Mouse (Mus musculus) liver, embryonic 14.5 days (tissue): Measurements from ENCODE around the gene Abcf2. TPM values are rescaled to one million over a fixed set of nuclear protein-coding genes. Genes with fewer than 3 reads are reported as not detected.

ENCODE experiments used
- ATAC-seq: fragments of 200-750 bp; cut with Nextera tagmentation; 2 replicates; pipeline ENCODE4 v1.8.0; 2017; ENCODE audit warnings: moderate number of reproducible peaks, mild to moderate bottlenecking, moderate library complexity; ENCODE audit not compliant: insufficient read depth
- DNase-seq, 3 experiments: peaks; one replicate each; pipeline ENCODE4 v3.0.0-alpha.2; 2012 to 2013; ENCODE audit warnings: low read depth in 3 of 3, low spot score in 3 of 3
- H3K27ac ChIP-seq: fragments of 300-500 bp; sonication (generic); 2 replicates; pipeline ENCODE4 v1.5.1; 2014; ENCODE audit warnings: moderate library complexity, mild to moderate bottlenecking, control low read depth, inconsistent platforms
- H3K27me3 ChIP-seq: fragments of 300-500 bp; sonication (generic); 2 replicates; pipeline ENCODE4 v1.6.1; 2014; ENCODE audit warnings: mild to moderate bottlenecking, low read length, moderate library complexity; ENCODE audit not compliant: control insufficient read depth, insufficient read depth
- H3K36me3 ChIP-seq: fragments of 300-500 bp; sonication (generic); replicated peaks from 2 replicates; pipeline ENCODE4 v1.6.1; 2014; ENCODE audit warnings: low read depth; ENCODE audit not compliant: control insufficient read depth, insufficient read depth
- H3K4me1 ChIP-seq, 2 experiments: fragments of 200-500 bp in 1 of 2; fragments of 300-500 bp in 1 of 2; sonication (generic) in 1 of 2; replicated peaks; 2 replicates each; pipeline ENCODE4 v1.6.1; 2012 to 2014; ENCODE audit warnings: antibody characterized with exemption in 1 of 2, inconsistent platforms in 1 of 2, low read length in 1 of 2; ENCODE audit not compliant: control insufficient read depth in 2 of 2, insufficient read depth in 2 of 2
- H3K4me2 ChIP-seq: fragments of 300-500 bp; sonication (generic); 2 replicates; pipeline ENCODE4 v1.6.1; 2014; ENCODE audit warnings: low read depth, mild to moderate bottlenecking, control low read depth, moderate library complexity
- H3K4me3 ChIP-seq, 2 experiments: fragments of 200-500 bp in 1 of 2; fragments of 300-500 bp in 1 of 2; sonication (generic) in 1 of 2; 2 replicates each; pipeline ENCODE4 v1.5.1; 2012 to 2014; ENCODE audit warnings: low read depth in 2 of 2, low read length in 2 of 2, mild to moderate bottlenecking in 2 of 2, control low read depth in 1 of 2, inconsistent platforms in 1 of 2, moderate library complexity in 1 of 2; ENCODE audit not compliant: insufficient read depth in 1 of 2
- H3K9ac ChIP-seq: fragments of 300-500 bp; sonication (generic); replicated peaks from 2 replicates; pipeline ENCODE4 v1.6.1; 2014; ENCODE audit warnings: mild to moderate bottlenecking, control low read depth, moderate library complexity
- H3K9me3 ChIP-seq: fragments of 300-500 bp; sonication (generic); 2 replicates; pipeline ENCODE4 v1.6.1; 2016; ENCODE audit warnings: low read length, mixed read lengths; ENCODE audit not compliant: control insufficient read depth
- CTCF ChIP-seq: IDR thresholded peaks from 2 replicates; pipeline ENCODE4 v1.5.1; 2016; ENCODE audit warnings: antibody characterized with exemption, low read depth, control low read depth
- EP300 ChIP-seq: IDR thresholded peaks from 2 replicates; pipeline ENCODE4 v1.6.1; 2016; ENCODE audit warnings: antibody characterized with exemption, low read depth
- WGBS: fragments of 180-500 bp; shearing (Covaris S2); extraction: QIAGEN DNeasy Blood & Tissue Kit; methylation state at CpG from one replicate; pipeline ENCODE4 v1.1.7; 2014; ENCODE audit not compliant: insufficient replicate concordance; 5-methylcytosine and 5-hydroxymethylcytosine counted together
- microRNA counts: library from miRNA; unstranded; fragments of <30 nt; microRNA quantifications from one replicate; lab custom pipeline; 2016
- microRNA-seq: library from miRNA; unstranded; fragments of <30 nt; microRNA quantifications from one replicate; pipeline ENCODE4, GENCODE M21; 2016
- polyA plus RNA-seq, 2 experiments: library from polyadenylated mRNA; depleted of rRNA in 1 of 2; stranded (reverse) in 1 of 2; unstranded in 1 of 2; fragments of >200 nt; fragmentation: Nextera tagmentation in 1 of 2; extraction: Ambion mirVana in 1 of 2; gene quantifications; 2 replicates each; pipeline versions ENCODE4 v1.2.1 to v1.2.3; 2012 to 2014

Abcf2 gene
- polyA plus RNA-seq, 2 experiments: 33.6 to 50.9 TPM

- H3K36me3 ChIP-seq: no peaks in the 10 kb centered on the region
- H3K4me2 ChIP-seq: no peak overlapping the region
- no peaks in the 10 kb centered on the region for H3K9me3 ChIP-seq
- DNase-seq (no peak), ATAC-seq (no peak)
- 4% methylated on average over 32 of the region's 34 CpGs for WGBS
- H3K9ac ChIP-seq: no peak overlapping the region
- peaks cover 86% of the 10 kb centered on the region for H3K27me3 ChIP-seq
- no peak overlapping the region for H3K27ac ChIP-seq
- 0 out of 4 replicates have a peak overlapping the region, but pooled peaks of 1 of the 2 experiments have one; percentile 29 for H3K4me3 ChIP-seq
- H3K4me1 ChIP-seq: no peaks in the 10 kb centered on the region
- TF ChIP-seq EP300: no peak
- no peak for TF ChIP-seq CTCF
Measured at GRCm38 (mm10) chr5:24525360-24526189, 51.7 kb downstream of the Abcf2 start.

GRCm38 (mm10) chr5:24524522-24524921 lies 52.7 kb downstream of the Abcf2 start:
- DNase-seq (no peak), ATAC-seq (no peak)
- H3K9ac ChIP-seq: no peak overlapping the region
- H3K27ac ChIP-seq: no peak overlapping the region
- TF ChIP-seq EP300 (no peak), CTCF (no peak)
- H3K4me1 ChIP-seq: no peaks in the 10 kb centered on the region
- no peaks in the 10 kb centered on the region for H3K36me3 ChIP-seq
- peaks cover 82% of the 10 kb centered on the region for H3K27me3 ChIP-seq
- WGBS: 11% methylated on average over 4 of the region's 4 CpGs
- H3K4me3 ChIP-seq: no peak overlapping the region
- H3K4me2 ChIP-seq: no peak overlapping the region
- H3K9me3 ChIP-seq: no peaks in the 10 kb centered on the region

- Histone ChIP-seq H3K9ac (no peak overlapping the region), H3K27me3 (peaks cover 75% of the 10 kb centered on the region), H3K4me3 (no peak overlapping the region), H3K36me3 (no peaks in the 10 kb centered on the region), H3K27ac (no peak overlapping the region), H3K9me3 (no peaks in the 10 kb centered on the region), H3K4me2 (no peak overlapping the region), H3K4me1 (no peaks in the 10 kb centered on the region)
- WGBS: 44% methylated on average over 8 of the region's 8 CpGs
- DNase-seq: no peak
- TF ChIP-seq CTCF: no peak
- TF ChIP-seq EP300: no peak
- ATAC-seq: no peak
Measured at GRCm38 (mm10) chr5:24523806-24524205, 53.5 kb downstream of the Abcf2 start.

DNA sequence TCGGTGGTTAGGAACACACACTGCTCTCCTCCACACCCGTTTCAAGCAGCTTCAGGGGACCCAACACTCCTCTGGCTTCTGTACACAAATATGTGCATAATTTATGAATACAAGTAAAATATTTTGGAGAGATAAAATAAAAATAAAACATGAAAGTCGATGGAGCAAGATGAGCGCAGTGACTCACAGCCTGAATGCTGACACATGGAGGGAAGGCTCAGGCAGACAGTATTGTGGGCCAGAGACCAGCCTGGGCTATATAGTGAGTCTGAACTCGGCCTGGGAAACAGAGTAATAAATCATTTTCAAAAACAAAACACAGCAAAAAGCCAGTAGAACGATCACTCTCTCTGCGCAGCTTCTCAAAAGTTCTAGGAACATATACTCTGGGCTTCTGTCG lies 55.9 kb downstream of the Abcf2 start:
- WGBS: 44% methylated on average over 8 of the region's 8 CpGs
- no peak overlapping the region for H3K4me2 ChIP-seq
- no peak for ATAC-seq

More for the DNA sequence above, 55.9 kb downstream of the Abcf2 start:
- Histone ChIP-seq H3K36me3 (no peaks in the 10 kb centered on the region), H3K9ac (no peak overlapping the region), H3K4me3 (no peak overlapping the region), H3K9me3 (no peaks in the 10 kb centered on the region), H3K27ac (no peak overlapping the region), H3K4me1 (no peaks in the 10 kb centered on the region), H3K27me3 (peaks cover 50% of the 10 kb centered on the region)
- TF ChIP-seq CTCF (no peak), EP300 (no peak)
- DNase-seq: no peak

MicroRNAs within 50 kb of the gene (microRNA counts, 519-probe panel; counts per million panel counts)
- microRNA mmu-miR-671-3p (lab: Ali Mortazavi, UCI) (69.9 counts per million), microRNA mmu-miR-671-5p (lab: Ali Mortazavi, UCI) (69.9 counts per million)

Small RNAs within 50 kb of the gene (microRNA-seq; reads per million reads assigned to microRNA genes)
- 584 reads per million, percentile 68 among the genes with 10 or more reads in this experiment for gene Mir671

Other genes starting within 250 kb of the Abcf2 start
- gene Kcnh2, start 225.9 kb downstream of the Abcf2 start, polyA plus RNA-seq (2012; rRNA removed): 0.44 and 0.93 TPM in 2 replicates
- 0.05 and 0.28 TPM in 2 replicates for gene Kcnh2, start 225.9 kb downstream of the Abcf2 start, polyA plus RNA-seq (2014; fragmentation: Nextera tagmentation; extraction: Ambion mirVana)
- gene Nos3, start 212.7 kb downstream of the Abcf2 start, polyA plus RNA-seq (2012; rRNA removed): 1.3 and 1.4 TPM in 2 replicates
- gene Nos3, start 212.7 kb downstream of the Abcf2 start, polyA plus RNA-seq (2014; fragmentation: Nextera tagmentation; extraction: Ambion mirVana): 1.5 TPM in 2 replicates
- 0.42 and 0.57 TPM in 2 replicates for gene Atg9b, start 185.3 kb downstream of the Abcf2 start, polyA plus RNA-seq (2012; rRNA removed)
- 0.14 and 0.35 TPM in 2 replicates for gene Atg9b, start 185.3 kb downstream of the Abcf2 start, polyA plus RNA-seq (2014; fragmentation: Nextera tagmentation; extraction: Ambion mirVana)
- 16.9 and 20.4 TPM in 2 replicates for gene Abcb8, start 183.8 kb downstream of the Abcf2 start, polyA plus RNA-seq (2012; rRNA removed)
- 18.0 and 19.5 TPM in 2 replicates for gene Abcb8, start 183.8 kb downstream of the Abcf2 start, polyA plus RNA-seq (2014; fragmentation: Nextera tagmentation; extraction: Ambion mirVana)
- gene Asic3, start 164.1 kb downstream of the Abcf2 start, polyA plus RNA-seq (2012; rRNA removed): not detected in 2 replicates
- not detected in 2 replicates for gene Asic3, start 164.1 kb downstream of the Abcf2 start, polyA plus RNA-seq (2014; fragmentation: Nextera tagmentation; extraction: Ambion mirVana)
- 9.9 and 10.3 TPM in 2 replicates for gene Cdk5, start 153.9 kb downstream of the Abcf2 start, polyA plus RNA-seq (2012; rRNA removed)
- gene Cdk5, start 153.9 kb downstream of the Abcf2 start, polyA plus RNA-seq (2014; fragmentation: Nextera tagmentation; extraction: Ambion mirVana): 8.2 and 8.9 TPM in 2 replicates
- 11.6 and 12.9 TPM in 2 replicates for gene Slc4a2, start 153.6 kb downstream of the Abcf2 start, polyA plus RNA-seq (2012; rRNA removed)
- gene Slc4a2, start 153.6 kb downstream of the Abcf2 start, polyA plus RNA-seq (2014; fragmentation: Nextera tagmentation; extraction: Ambion mirVana): 5.6 and 6.0 TPM in 2 replicates
- gene Fastk, start 132.2 kb downstream of the Abcf2 start, polyA plus RNA-seq (2012; rRNA removed): 59.9 and 82.4 TPM in 2 replicates
- gene Fastk, start 132.2 kb downstream of the Abcf2 start, polyA plus RNA-seq (2014; fragmentation: Nextera tagmentation; extraction: Ambion mirVana): 40.8 and 47.2 TPM in 2 replicates
- 5.3 and 7.6 TPM in 2 replicates for gene Tmub1, start 129.6 kb downstream of the Abcf2 start, polyA plus RNA-seq (2012; rRNA removed)
- gene Tmub1, start 129.6 kb downstream of the Abcf2 start, polyA plus RNA-seq (2014; fragmentation: Nextera tagmentation; extraction: Ambion mirVana): 4.0 and 6.5 TPM in 2 replicates
- 16.9 and 17.8 TPM in 2 replicates for gene Agap3, start 125.3 kb downstream of the Abcf2 start, polyA plus RNA-seq (2012; rRNA removed)
- 6.6 and 10.1 TPM in 2 replicates for gene Agap3, start 125.3 kb downstream of the Abcf2 start, polyA plus RNA-seq (2014; fragmentation: Nextera tagmentation; extraction: Ambion mirVana)
- gene Gbx1, start 50.3 kb downstream of the Abcf2 start, polyA plus RNA-seq (2012; rRNA removed): not detected in 2 replicates
- gene Gbx1, start 50.3 kb downstream of the Abcf2 start, polyA plus RNA-seq (2014; fragmentation: Nextera tagmentation; extraction: Ambion mirVana): not detected in 2 replicates
- 0.08 and 0.13 TPM in 2 replicates for gene Asb10, start 36.5 kb downstream of the Abcf2 start, polyA plus RNA-seq (2012; rRNA removed)
- not detected in 2 replicates for gene Asb10, start 36.5 kb downstream of the Abcf2 start, polyA plus RNA-seq (2014; fragmentation: Nextera tagmentation; extraction: Ambion mirVana)
- gene 4931409K22Rik, start 20.7 kb downstream of the Abcf2 start, polyA plus RNA-seq (2012; rRNA removed): 0.03 TPM in 1 of 2 replicates, not detected in the other
- gene 4931409K22Rik, start 20.7 kb downstream of the Abcf2 start, polyA plus RNA-seq (2014; fragmentation: Nextera tagmentation; extraction: Ambion mirVana): not detected in 2 replicates
- gene Chpf2, start 9.3 kb upstream of the Abcf2 start, polyA plus RNA-seq (2012; rRNA removed): 5.6 and 5.9 TPM in 2 replicates
- gene Chpf2, start 9.3 kb upstream of the Abcf2 start, polyA plus RNA-seq (2014; fragmentation: Nextera tagmentation; extraction: Ambion mirVana): 5.9 and 6.5 TPM in 2 replicates
- 1.1 and 1.5 TPM in 2 replicates for gene Smarcd3, start 46.9 kb upstream of the Abcf2 start, polyA plus RNA-seq (2012; rRNA removed)
- 0.95 and 1.0 TPM in 2 replicates for gene Smarcd3, start 46.9 kb upstream of the Abcf2 start, polyA plus RNA-seq (2014; fragmentation: Nextera tagmentation; extraction: Ambion mirVana)
- gene Nub1, start 108.1 kb upstream of the Abcf2 start, polyA plus RNA-seq (2012; rRNA removed): 6.7 and 10.8 TPM in 2 replicates
- 10.5 and 11.9 TPM in 2 replicates for gene Nub1, start 108.1 kb upstream of the Abcf2 start, polyA plus RNA-seq (2014; fragmentation: Nextera tagmentation; extraction: Ambion mirVana)
- 1.4 TPM in 2 replicates for gene Wdr86, start 153.3 kb upstream of the Abcf2 start, polyA plus RNA-seq (2012; rRNA removed)
- 1.1 and 1.5 TPM in 2 replicates for gene Wdr86, start 153.3 kb upstream of the Abcf2 start, polyA plus RNA-seq (2014; fragmentation: Nextera tagmentation; extraction: Ambion mirVana)
- 0.06 TPM in 1 of 2 replicates, not detected in the other for gene Crygn, start 180.5 kb upstream of the Abcf2 start, polyA plus RNA-seq (2012; rRNA removed)
- 1.2 TPM in 1 of 2 replicates, not detected in the other for gene Crygn, start 180.5 kb upstream of the Abcf2 start, polyA plus RNA-seq (2014; fragmentation: Nextera tagmentation; extraction: Ambion mirVana)